Mouse (Mus musculus) spleen, adult 2 months (tissue): ENCODE measurements at regions not wholly inside any gene's neighbourhood (a gene's known extent, or its start where the extent isn't known, plus 50 kb on each side); places are given as distances from the start of the nearest gene placed in this dataset.

Source experiments
- DNase-seq, 2 experiments: peaks; one replicate each; pipeline versions ENCODE4 v3.0.0 to v3.0.0-alpha.2; 2012 to 2021; ENCODE audit warnings: low spot score in 2 of 2, low read depth in 1 of 2
- H3K27ac ChIP-seq: fragments of 200-500 bp; 2 replicates; pipeline ENCODE4 v1.5.1; 2012; ENCODE audit warnings: low read length, inconsistent platforms; ENCODE audit not compliant: insufficient read depth
- H3K27me3 ChIP-seq: fragments of 200-500 bp; 2 replicates; pipeline ENCODE4 v1.6.1; 2012; ENCODE audit warnings: mild to moderate bottlenecking, moderate library complexity, low read length, inconsistent platforms; ENCODE audit not compliant: control insufficient read depth, insufficient read depth
- H3K36me3 ChIP-seq: fragments of 200-500 bp; 2 replicates; pipeline ENCODE4 v1.6.1; 2012; ENCODE audit warnings: mild to moderate bottlenecking, low read length, inconsistent platforms; ENCODE audit not compliant: control insufficient read depth, insufficient read depth
- H3K4me1 ChIP-seq: fragments of 200-500 bp; 2 replicates; pipeline ENCODE4 v1.6.1; 2011; ENCODE audit warnings: inconsistent platforms; ENCODE audit not compliant: control insufficient read depth, insufficient read depth, insufficient read length
- H3K4me3 ChIP-seq: fragments of 200-500 bp; 2 replicates; pipeline ENCODE4 v1.5.1; 2011; ENCODE audit warnings: mild to moderate bottlenecking, inconsistent platforms; ENCODE audit not compliant: insufficient read depth, insufficient read length; ENCODE audit errors: extremely low read depth
- CTCF ChIP-seq: fragments of 200-500 bp; IDR thresholded peaks from 2 replicates; pipeline ENCODE4 v1.5.1; 2011; ENCODE audit warnings: mild to moderate bottlenecking, inconsistent platforms; ENCODE audit not compliant: insufficient read depth, insufficient read length, insufficient replicate concordance; ENCODE audit errors: extremely low read depth
- POLR2A ChIP-seq: fragments of 200-500 bp; IDR thresholded peaks from 2 replicates; pipeline ENCODE4 v1.6.1; 2011; ENCODE audit warnings: low read depth, low read length, inconsistent platforms
- WGBS: fragments of 180-500 bp; shearing (Covaris S2); methylation state at CpG from one replicate; pipeline ENCODE4 v1.1.7; 2018; 5-methylcytosine and 5-hydroxymethylcytosine counted together

DNA sequence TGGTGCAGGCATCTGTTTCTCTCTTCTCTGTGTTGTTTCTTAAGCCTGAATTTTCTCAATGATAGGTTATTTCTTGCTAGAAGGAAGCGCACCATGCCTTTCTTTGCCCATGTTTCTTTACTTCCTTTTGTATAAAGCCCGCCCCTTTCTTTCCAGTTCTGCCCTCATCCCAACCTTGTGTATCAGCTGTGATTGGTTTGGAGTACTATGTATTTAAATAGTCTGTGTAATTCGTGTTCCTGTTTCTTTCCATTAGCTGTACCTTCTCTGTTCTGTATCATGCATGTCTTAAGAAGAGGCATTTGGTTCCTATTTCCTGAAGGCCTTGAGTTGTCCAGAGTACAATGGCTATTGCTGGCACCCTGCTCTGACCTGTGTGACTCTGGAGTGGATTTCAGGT, 166.9 kb downstream of the Kcnrg start:
- peaks cover 6% of the 10 kb centered on the region for H3K4me1 ChIP-seq
- H3K36me3 ChIP-seq, result no peaks in the 10 kb centered on the region
- 68% methylated on average over 3 of the region's 3 CpGs for WGBS
- no peak for TF ChIP-seq CTCF
- TF ChIP-seq POLR2A, result no peak
- H3K27ac ChIP-seq, result no peak overlapping the region
- no peak for DNase-seq
- H3K4me3 ChIP-seq, result no peak overlapping the region
- no peaks in the 10 kb centered on the region for H3K27me3 ChIP-seq

DNA sequence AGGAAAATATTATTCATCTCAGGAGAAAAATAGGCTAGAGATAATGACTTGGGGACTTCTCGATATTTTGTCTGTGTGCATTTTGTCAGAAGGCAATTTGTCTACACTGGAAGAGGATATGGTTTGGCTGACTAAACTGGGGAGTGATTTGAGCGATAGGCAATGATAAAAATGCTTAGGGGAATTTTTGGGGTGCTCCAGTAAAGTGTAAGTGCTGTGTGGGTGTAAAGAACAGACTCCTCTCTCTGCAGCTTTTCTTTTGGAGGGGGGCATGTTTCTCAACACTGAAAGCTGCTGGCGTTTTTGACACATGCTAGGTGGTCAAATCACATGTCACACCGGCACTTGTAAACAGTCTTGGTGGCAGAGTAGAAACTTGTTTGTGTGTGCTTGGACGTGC, 171.4 kb downstream of the Kcnrg start:
- no peaks in the 10 kb centered on the region for H3K36me3 ChIP-seq
- H3K27ac ChIP-seq, result no peak overlapping the region
- 82% methylated on average over 5 of the region's 5 CpGs for WGBS
- no peak for TF ChIP-seq POLR2A
- no peak for TF ChIP-seq CTCF
- no peaks in the 10 kb centered on the region for H3K27me3 ChIP-seq
- H3K4me1 ChIP-seq, result peaks cover 6% of the 10 kb centered on the region
- no peak overlapping the region for H3K4me3 ChIP-seq
- no peak for DNase-seq

DNA sequence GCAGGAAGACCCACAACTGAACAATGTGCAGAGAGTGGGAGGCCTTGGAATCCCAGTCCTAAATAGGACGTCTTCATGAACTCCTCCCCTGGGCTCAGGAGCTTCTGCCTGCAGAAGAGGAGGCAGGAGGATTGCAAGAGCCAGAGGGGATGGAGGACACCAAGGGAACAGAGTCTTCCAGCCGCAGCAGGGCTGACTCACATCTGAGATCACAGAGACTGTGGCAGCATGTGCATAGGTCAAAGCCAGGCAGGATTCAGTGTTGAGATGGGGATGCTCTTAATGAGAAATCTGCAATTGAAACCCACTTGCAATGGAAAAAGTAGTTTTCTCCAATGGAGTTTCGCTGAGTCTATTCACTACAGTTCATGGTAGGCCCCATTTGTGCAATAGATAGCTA, 175.9 kb downstream of the Kcnrg start:
- 90% methylated on average over 3 of the region's 3 CpGs for WGBS
- TF ChIP-seq POLR2A (no peak), CTCF (no peak)
- H3K4me3 ChIP-seq, result no peak overlapping the region
- no peak overlapping the region for H3K27ac ChIP-seq
- no peak for DNase-seq
- no peaks in the 10 kb centered on the region for H3K36me3 ChIP-seq
- peaks cover under 1% of the 10 kb centered on the region; the same call in 1 of the 2 replicates for H3K4me1 ChIP-seq
- H3K27me3 ChIP-seq, result no peaks in the 10 kb centered on the region

DNA sequence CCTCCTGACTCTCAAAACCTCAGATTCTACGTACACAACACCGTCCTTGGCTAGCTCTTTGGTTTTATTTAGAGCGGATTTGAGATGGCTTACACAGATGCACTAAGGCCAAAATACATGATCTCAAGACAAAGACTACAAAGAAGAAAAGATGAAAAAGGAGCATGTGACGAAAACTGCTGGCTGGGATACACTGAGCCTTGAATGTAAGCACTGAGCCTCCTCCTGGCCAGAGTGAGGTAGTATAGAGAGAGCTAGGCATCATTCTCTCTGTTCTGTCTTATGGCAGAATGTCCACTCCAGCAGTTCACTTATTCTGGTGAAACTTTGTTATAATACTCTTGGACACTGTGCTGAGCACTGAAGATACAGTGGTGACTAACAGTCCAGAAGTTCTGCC, 177.4 kb downstream of the Kcnrg start:
- TF ChIP-seq POLR2A (no peak), CTCF (no peak)
- 94% methylated on average over 4 of the region's 4 CpGs for WGBS
- no peak overlapping the region for H3K4me3 ChIP-seq
- no peaks in the 10 kb centered on the region for H3K36me3 ChIP-seq
- H3K27ac ChIP-seq, result no peak overlapping the region
- no peak for DNase-seq
- no peaks in the 10 kb centered on the region for H3K27me3 ChIP-seq
- peaks cover 2% of the 10 kb centered on the region; the same call in 1 of the 2 replicates for H3K4me1 ChIP-seq

DNA sequence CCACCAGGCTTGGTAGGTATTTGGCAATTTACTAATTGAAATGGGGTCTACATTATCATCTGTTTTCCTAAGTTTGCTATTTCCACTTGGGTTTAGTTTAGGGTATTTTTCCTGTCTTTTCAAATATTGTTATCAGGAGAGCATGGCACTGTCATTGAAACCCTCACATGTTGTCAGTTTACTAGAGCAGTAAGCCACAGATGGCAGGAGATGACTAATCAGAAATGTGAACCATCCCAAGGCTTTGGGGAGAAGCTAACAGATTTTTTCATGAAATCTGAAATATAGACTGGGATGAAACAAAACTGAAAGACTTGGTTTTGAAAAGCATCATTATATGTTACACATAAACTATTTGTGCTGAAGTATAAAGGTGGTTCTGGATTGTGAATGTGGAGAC, 178.8 kb downstream of the Kcnrg start:
- no peaks in the 10 kb centered on the region for H3K36me3 ChIP-seq
- no peak overlapping the region for H3K4me3 ChIP-seq
- TF ChIP-seq CTCF, result no peak
- no peak for TF ChIP-seq POLR2A
- H3K4me1 ChIP-seq, result peaks cover 2% of the 10 kb centered on the region; the same call in 1 of the 2 replicates
- no peaks in the 10 kb centered on the region for H3K27me3 ChIP-seq
- H3K27ac ChIP-seq, result no peak overlapping the region
- no peak for DNase-seq

DNA sequence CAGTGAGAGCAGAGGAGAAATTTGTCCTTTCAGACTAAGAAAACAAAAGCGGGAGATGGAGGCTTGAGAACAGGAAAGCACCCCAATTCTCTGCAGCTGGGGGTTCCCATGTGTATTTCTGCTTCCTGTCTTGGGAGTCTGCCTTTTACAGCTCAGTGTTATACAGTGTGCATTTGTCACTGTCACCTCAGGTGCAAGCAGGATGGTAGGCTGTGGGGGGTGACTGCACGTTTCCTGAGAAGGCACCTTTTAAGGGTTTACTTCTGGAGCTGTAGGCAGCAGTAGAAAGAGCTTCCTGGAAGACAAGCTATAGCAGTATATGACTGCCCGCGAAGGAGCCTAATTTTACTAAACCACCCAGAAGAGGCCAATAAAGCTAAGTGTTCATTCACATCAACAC, 180.5 kb downstream of the Kcnrg start:
- peak in 1 of 2 experiments; percentile 7 for DNase-seq
- H3K27ac ChIP-seq, result no peak overlapping the region; the same call in 1 of the 2 replicates
- H3K27me3 ChIP-seq, result no peaks in the 10 kb centered on the region
- TF ChIP-seq POLR2A, result no peak
- H3K4me1 ChIP-seq, result peaks cover 2% of the 10 kb centered on the region; the same call in 1 of the 2 replicates
- no peaks in the 10 kb centered on the region for H3K36me3 ChIP-seq
- 19% methylated on average over 4 of the region's 4 CpGs for WGBS
- H3K4me3 ChIP-seq, result no peak overlapping the region

DNA sequence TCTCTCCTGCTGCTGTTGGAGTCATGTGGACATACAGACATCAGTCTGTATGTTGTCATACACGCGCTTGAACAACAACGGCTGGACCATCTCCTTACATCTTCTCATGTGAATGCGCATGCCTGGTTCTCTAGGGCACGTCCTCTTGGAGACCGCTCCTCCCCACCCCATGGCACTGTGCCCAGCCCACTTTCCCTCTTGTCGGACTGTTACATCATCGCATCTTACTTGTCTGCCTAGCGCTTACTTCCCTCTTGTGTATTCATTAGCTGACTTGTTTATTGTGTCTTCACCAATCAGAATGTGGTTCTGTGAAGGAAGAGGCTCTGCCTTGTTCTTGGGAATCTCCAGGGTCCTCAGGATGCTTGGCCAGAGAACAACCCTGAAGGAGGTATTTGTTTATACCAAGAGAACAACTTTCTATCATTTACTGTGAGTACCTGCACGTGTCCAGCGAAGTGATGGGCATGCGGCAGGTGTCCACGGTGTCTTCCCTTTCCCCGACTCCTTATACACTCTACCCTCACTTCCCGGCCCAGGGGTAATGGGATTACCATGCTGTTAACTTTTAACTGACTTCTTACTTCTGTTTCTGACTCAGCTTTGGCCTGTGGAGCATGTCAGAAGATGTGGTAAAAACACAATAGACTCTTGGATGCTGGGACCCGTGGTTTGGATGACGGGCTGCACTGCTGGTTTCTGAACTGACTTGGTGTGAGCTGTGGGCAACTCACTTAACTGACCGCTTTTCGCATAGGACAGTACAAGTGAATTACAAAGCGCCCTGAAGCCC, 181.9 kb downstream of the Kcnrg start:
- H3K4me3 ChIP-seq, result no peak overlapping the region
- H3K27me3 ChIP-seq, result no peaks in the 10 kb centered on the region
- TF ChIP-seq POLR2A (no peak), CTCF (no peak)
- WGBS, result 84% methylated on average over 20 of the region's 20 CpGs
- no peak overlapping the region for H3K27ac ChIP-seq
- H3K36me3 ChIP-seq, result no peaks in the 10 kb centered on the region
- peaks cover 2% of the 10 kb centered on the region; the same call in 1 of the 2 replicates for H3K4me1 ChIP-seq
- DNase-seq, result no peak
